Mouse (Mus musculus): ENCODE data around the gene Pi16. TPM values are rescaled to one million over a fixed set of nuclear protein-coding genes. Genes with fewer than 3 reads are reported as not detected.

Gene Pi16
- polyA plus RNA-seq, 1 experiment = 24.5 TPM

DNA sequence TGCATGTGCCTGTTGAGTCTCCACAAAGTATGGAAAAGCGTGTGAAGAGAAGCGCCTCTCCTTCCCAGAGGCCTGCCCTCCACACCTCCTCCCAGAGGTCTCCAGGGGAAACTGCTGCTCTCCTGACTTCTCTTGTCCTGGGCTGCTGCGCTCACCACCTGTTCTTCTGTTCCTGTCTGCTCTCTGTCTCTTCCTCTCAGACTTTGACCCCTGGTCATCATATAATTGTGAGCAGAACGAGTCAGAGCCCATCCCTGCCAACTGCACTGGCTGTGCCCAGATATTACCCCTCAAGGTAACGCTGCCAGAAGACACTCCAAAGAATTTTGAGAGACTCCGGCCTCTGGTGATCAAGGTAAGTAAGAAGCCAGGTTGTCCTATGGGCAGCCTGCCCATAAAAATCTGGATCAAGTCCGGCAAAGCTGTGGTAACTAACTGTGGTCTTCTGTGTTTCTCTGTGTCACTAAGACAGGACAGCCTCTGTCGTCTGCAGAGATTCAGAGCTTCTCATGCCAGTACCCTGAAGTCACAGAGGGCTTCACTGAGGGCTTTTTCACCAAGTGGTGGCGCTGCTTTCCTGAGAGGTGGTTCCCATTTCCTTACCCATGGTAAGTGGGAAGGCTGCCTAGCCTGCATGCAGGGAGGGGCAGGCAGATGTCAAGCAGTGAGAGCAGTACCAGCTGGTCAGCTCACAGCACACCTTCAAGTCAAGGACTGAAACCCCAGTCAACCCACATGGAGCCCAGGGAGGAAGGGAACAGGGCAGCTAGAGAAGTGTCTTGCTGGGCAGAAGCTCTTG, 23.5 kb upstream of the Pi16 start:
- no peak for TF ChIP-seq POLR2A (IDR thresholded peaks at IDR 0.05; ENCODE audit: control insufficient read depth, extremely low read depth, insufficient read depth, low read length, poor library complexity)
- no peak for TF ChIP-seq CTCF (IDR thresholded peaks at IDR 0.05; ENCODE audit: borderline replicate concordance, control insufficient read depth, extremely low read depth, insufficient read depth, low read length, poor library complexity)
- Histone ChIP-seq H3K36me3 (ENCODE audit: control insufficient read depth, insufficient read depth, low read length) (no peaks in the 10 kb centered on the region), H3K4me3 (ENCODE audit: control insufficient read depth, insufficient read depth, low read length) (no peak overlapping the region), H3K27ac (ENCODE audit: control insufficient read depth, insufficient read depth, low read length) (no peak overlapping the region), H3K27me3 (ENCODE audit: control insufficient read depth, insufficient read depth, low read length) (no peaks in the 10 kb centered on the region), H3K4me1 (replicated peaks; ENCODE audit: control insufficient read depth, insufficient read depth, low read length) (peaks cover 6% of the 10 kb centered on the region)
- no peak for DNase-seq
- 95% methylated on average over 9 of the region's 9 CpGs for WGBS

DNA sequence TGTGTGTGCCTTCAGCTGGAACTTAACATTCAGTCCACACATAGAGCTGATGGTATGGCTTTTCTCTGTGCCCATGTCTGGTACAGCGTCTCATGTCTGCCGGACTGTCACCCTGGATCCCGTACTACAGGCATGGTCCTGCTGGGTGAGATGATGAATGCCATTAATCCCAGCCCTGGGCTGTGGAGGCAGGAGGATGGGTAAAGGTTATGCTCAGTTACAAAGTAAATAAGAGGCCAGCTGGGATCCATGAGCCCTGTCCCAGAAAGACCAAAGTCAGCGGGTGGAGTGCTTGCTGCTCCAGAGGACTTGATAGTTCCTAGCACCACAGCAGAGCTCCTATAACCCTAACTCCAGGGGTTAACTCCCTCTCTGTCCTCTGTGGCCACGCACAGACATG, 21.6 kb upstream of the Pi16 start:
- H3K4me1 ChIP-seq (replicated peaks; ENCODE audit: control insufficient read depth, insufficient read depth, low read length) = peaks cover 6% of the 10 kb centered on the region
- no peaks in the 10 kb centered on the region; the same call in 1 of the 2 replicates for H3K36me3 ChIP-seq (ENCODE audit: control insufficient read depth, insufficient read depth, low read length)
- H3K4me3 ChIP-seq (ENCODE audit: control insufficient read depth, insufficient read depth, low read length) = no peak overlapping the region
- TF ChIP-seq POLR2A (IDR thresholded peaks at IDR 0.05; ENCODE audit: control insufficient read depth, extremely low read depth, insufficient read depth, low read length, poor library complexity) (no peak), CTCF (IDR thresholded peaks at IDR 0.05; ENCODE audit: borderline replicate concordance, control insufficient read depth, extremely low read depth, insufficient read depth, low read length, poor library complexity) (no peak)
- no peaks in the 10 kb centered on the region for H3K27me3 ChIP-seq (ENCODE audit: control insufficient read depth, insufficient read depth, low read length)
- 98% methylated on average over 5 of the region's 5 CpGs for WGBS
- H3K27ac ChIP-seq (ENCODE audit: control insufficient read depth, insufficient read depth, low read length) = no peak overlapping the region
- no peak for DNase-seq

DNA sequence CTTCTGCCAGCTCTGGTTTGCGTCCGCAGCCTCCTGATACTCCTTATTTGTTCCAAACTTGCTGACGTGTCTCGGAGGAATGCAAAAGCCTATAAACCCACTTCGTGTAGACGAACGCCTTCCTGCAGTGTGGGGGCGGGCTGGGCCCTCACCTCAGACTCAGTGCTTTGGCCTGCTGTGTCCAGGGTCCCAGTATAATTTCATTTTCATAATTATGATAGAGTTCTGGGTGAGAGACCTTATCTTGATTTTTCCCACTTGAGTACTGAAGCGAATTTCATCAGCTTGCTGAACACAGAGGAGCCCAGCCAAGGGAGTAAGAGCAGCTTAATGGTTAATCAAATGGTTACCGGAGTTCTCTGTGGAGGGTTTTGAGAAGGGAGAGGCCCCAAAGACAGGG, 20.2 kb upstream of the Pi16 start:
- no peaks in the 10 kb centered on the region; the same call in 1 of the 2 replicates for H3K36me3 ChIP-seq (ENCODE audit: control insufficient read depth, insufficient read depth, low read length)
- DNase-seq = no peak
- 90% methylated on average over 10 of the region's 10 CpGs for WGBS

DNA sequence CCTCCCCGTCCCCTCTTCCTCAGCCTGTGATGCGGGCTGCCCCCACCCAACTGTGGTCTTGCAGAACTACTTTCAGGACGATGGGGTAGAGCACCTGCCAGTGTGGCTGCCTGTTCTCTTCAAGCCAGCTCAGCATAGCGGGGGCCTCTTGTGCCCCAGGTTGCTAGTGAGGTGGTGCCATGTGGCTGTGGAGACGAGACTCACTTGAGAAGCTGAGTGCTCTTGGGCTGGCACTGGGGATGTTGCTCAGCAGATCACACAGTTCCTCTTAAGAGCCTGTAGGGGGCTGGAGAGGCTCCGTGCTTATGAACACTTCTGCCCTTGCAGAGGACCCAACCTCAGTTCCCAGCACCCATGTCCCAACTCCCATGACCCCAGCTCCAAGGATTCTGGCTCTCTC, 19.7 kb upstream of the Pi16 start:
- TF ChIP-seq CTCF (IDR thresholded peaks at IDR 0.05; ENCODE audit: borderline replicate concordance, control insufficient read depth, extremely low read depth, insufficient read depth, low read length, poor library complexity) (no peak), POLR2A (IDR thresholded peaks at IDR 0.05; ENCODE audit: control insufficient read depth, extremely low read depth, insufficient read depth, low read length, poor library complexity) (no peak)
- peaks cover 14% of the 10 kb centered on the region for H3K4me1 ChIP-seq (replicated peaks; ENCODE audit: control insufficient read depth, insufficient read depth, low read length)
- DNase-seq = peak; percentile 19
- no peaks in the 10 kb centered on the region; the same call in 1 of the 2 replicates for H3K36me3 ChIP-seq (ENCODE audit: control insufficient read depth, insufficient read depth, low read length)
- WGBS = 14% methylated on average over 6 of the region's 6 CpGs
- no peak overlapping the region for H3K4me3 ChIP-seq (ENCODE audit: control insufficient read depth, insufficient read depth, low read length)
- no peak overlapping the region for H3K27ac ChIP-seq (ENCODE audit: control insufficient read depth, insufficient read depth, low read length)
- no peaks in the 10 kb centered on the region for H3K27me3 ChIP-seq (ENCODE audit: control insufficient read depth, insufficient read depth, low read length)

More for the DNA sequence above, 20.2 kb upstream of the Pi16 start:
- Histone ChIP-seq H3K27ac (ENCODE audit: control insufficient read depth, insufficient read depth, low read length) (no peak overlapping the region), H3K27me3 (ENCODE audit: control insufficient read depth, insufficient read depth, low read length) (no peaks in the 10 kb centered on the region), H3K4me1 (replicated peaks; ENCODE audit: control insufficient read depth, insufficient read depth, low read length) (peaks cover 10% of the 10 kb centered on the region), H3K4me3 (ENCODE audit: control insufficient read depth, insufficient read depth, low read length) (no peak overlapping the region)
- TF ChIP-seq POLR2A (IDR thresholded peaks at IDR 0.05; ENCODE audit: control insufficient read depth, extremely low read depth, insufficient read depth, low read length, poor library complexity) = no peak

DNA sequence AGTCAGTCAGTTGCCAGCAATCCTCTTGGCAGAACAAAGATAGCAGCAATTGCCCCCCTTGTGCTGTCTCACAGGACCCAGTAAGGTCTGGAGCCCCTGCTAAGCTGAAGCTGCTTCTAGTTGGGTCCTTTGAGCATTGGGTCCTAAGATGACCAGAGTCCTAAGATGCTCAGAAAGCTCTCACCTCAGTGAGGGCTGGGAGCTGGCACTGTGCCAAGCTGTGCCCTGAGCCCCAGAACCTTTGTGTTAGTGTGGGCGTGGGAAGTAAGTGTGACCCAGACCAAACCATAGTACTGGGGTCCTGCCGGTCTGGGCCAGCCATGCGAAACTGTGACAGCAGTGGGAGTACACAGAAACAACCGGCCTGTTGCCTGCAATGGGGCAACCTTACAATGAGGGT, 18.2 kb upstream of the Pi16 start:
- H3K36me3 ChIP-seq (ENCODE audit: control insufficient read depth, insufficient read depth, low read length) = no peaks in the 10 kb centered on the region; the same call in 1 of the 2 replicates
- H3K4me1 ChIP-seq (replicated peaks; ENCODE audit: control insufficient read depth, insufficient read depth, low read length) = peaks cover 29% of the 10 kb centered on the region
- no peak overlapping the region for H3K27ac ChIP-seq (ENCODE audit: control insufficient read depth, insufficient read depth, low read length)
- H3K4me3 ChIP-seq (ENCODE audit: control insufficient read depth, insufficient read depth, low read length) = no peak overlapping the region
- no peaks in the 10 kb centered on the region for H3K27me3 ChIP-seq (ENCODE audit: control insufficient read depth, insufficient read depth, low read length)
- WGBS = 97% methylated on average over 4 of the region's 4 CpGs
- no peak for DNase-seq
- TF ChIP-seq POLR2A (IDR thresholded peaks at IDR 0.05; ENCODE audit: control insufficient read depth, extremely low read depth, insufficient read depth, low read length, poor library complexity) (no peak), CTCF (IDR thresholded peaks at IDR 0.05; ENCODE audit: borderline replicate concordance, control insufficient read depth, extremely low read depth, insufficient read depth, low read length, poor library complexity) (no peak)

DNA sequence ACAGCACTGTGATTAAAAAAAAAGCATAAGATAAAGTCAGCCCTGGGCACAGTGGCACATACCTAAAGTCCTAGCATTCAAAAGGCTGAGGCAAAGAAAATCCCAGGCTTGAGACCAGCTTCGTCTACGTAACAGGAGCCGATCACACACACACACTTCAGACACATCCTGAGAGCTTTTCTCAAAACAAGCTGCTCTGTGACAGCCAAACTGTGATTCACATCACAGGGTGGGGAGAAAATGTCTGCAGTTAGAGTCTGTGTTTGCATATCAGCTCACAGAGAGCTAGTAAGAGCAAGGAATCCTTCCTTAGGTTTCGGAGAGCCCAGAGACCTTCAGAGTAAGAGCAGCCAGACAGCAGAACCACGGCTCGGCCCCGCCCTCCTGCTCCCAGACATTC, 16.6 kb upstream of the Pi16 start:
- Histone ChIP-seq H3K27me3 (ENCODE audit: control insufficient read depth, insufficient read depth, low read length) (no peaks in the 10 kb centered on the region), H3K4me3 (ENCODE audit: control insufficient read depth, insufficient read depth, low read length) (no peak overlapping the region), H3K36me3 (ENCODE audit: control insufficient read depth, insufficient read depth, low read length) (no peaks in the 10 kb centered on the region; the same call in 1 of the 2 replicates), H3K27ac (ENCODE audit: control insufficient read depth, insufficient read depth, low read length) (no peak overlapping the region), H3K4me1 (replicated peaks; ENCODE audit: control insufficient read depth, insufficient read depth, low read length) (peaks cover 45% of the 10 kb centered on the region)
- WGBS = 96% methylated on average over 7 of the region's 7 CpGs
- DNase-seq = no peak
- no peak for TF ChIP-seq POLR2A (IDR thresholded peaks at IDR 0.05; ENCODE audit: control insufficient read depth, extremely low read depth, insufficient read depth, low read length, poor library complexity)
- TF ChIP-seq CTCF (IDR thresholded peaks at IDR 0.05; ENCODE audit: borderline replicate concordance, control insufficient read depth, extremely low read depth, insufficient read depth, low read length, poor library complexity) = no peak
